15 mouse cellular contexts compared by ENCODE assay signal in genomic region chr4:111580239-111580638, GRCm38 (mm10).
"Had no signal": no experiment of that assay in that cellular context is flagged by ENCODE, and none has a peak within 500 bp of the region (broad histone marks: within the 10 kb centered on the region; RNA-seq: fewer than 3 reads in every experiment).

No protein-coding gene starts in this region.

- H3K4me3 ChIP-seq: liver, embryonic 13.5 days; neural tube, embryonic 12.5 days; neural tube, embryonic 15.5 days had no signal

- H3K27ac ChIP-seq: liver, embryonic 13.5 days; neural tube, embryonic 12.5 days; neural tube, embryonic 15.5 days; stomach, postnatal 0 days had no signal

- H3K9me3 ChIP-seq: liver, embryonic 13.5 days; neural tube, embryonic 12.5 days; neural tube, embryonic 15.5 days had no signal

- H3K27me3 ChIP-seq: liver, embryonic 13.5 days; neural tube, embryonic 12.5 days; neural tube, embryonic 15.5 days had no signal

- H3K9ac ChIP-seq: liver, embryonic 13.5 days; neural tube, embryonic 12.5 days; neural tube, embryonic 15.5 days had no signal

- H3K4me1 ChIP-seq: liver, embryonic 13.5 days; neural tube, embryonic 12.5 days had no signal

- H3K36me3 ChIP-seq: liver, embryonic 13.5 days; neural tube, embryonic 12.5 days; neural tube, embryonic 15.5 days had no signal

- DNase-seq: kidney, adult 18-20 months; kidney, adult 9 months; kidney, postnatal 14 days; kidney, postnatal 4 days; liver, embryonic 13.5 days; lung, adult 2 months; lung, postnatal 14 days; lung, postnatal 4 days; right cerebral cortex, postnatal 14 days; thymus, adult 2 months; thymus, postnatal 14 days; thymus, postnatal 4 days had no signal

- H3K4me2 ChIP-seq: liver, embryonic 13.5 days; neural tube, embryonic 12.5 days; neural tube, embryonic 15.5 days had no signal
